Mouse (Mus musculus) intestine, postnatal 0 days (tissue): ENCODE measurements around the gene Gstm4. TPM values are rescaled to one million over a fixed set of nuclear protein-coding genes. Genes with fewer than 3 reads are reported as not detected.
A peak's percentile ranks its signal among the peaks of the same experiment; 100 is the strongest.

Experiments used
- ATAC-seq: fragments of 200-750 bp; cut with Nextera tagmentation; 2 replicates; pipeline ENCODE4 v1.8.0; 2017; ENCODE audit warnings: mild to moderate bottlenecking, moderate TSS enrichment, moderate library complexity
- H3K27ac ChIP-seq: fragments of 300-500 bp; sonication (generic); 2 replicates; pipeline ENCODE4 v1.5.1; 2014; ENCODE audit warnings: mild to moderate bottlenecking, low read depth, low read length, moderate library complexity
- H3K27me3 ChIP-seq: fragments of 300-500 bp; sonication (generic); replicated peaks from 2 replicates; pipeline ENCODE4 v1.6.1; 2014; ENCODE audit warnings: low read length, mixed read lengths; ENCODE audit not compliant: control insufficient read depth, insufficient read depth
- H3K36me3 ChIP-seq: fragments of 300-500 bp; sonication (generic); 2 replicates; pipeline ENCODE4 v1.6.1; 2014; ENCODE audit warnings: mild to moderate bottlenecking, moderate library complexity; ENCODE audit not compliant: control insufficient read depth, insufficient read depth
- H3K4me1 ChIP-seq: fragments of 300-500 bp; sonication (generic); replicated peaks from 2 replicates; pipeline ENCODE4 v1.6.1; 2014; ENCODE audit warnings: antibody characterized with exemption, low read length, mixed read lengths; ENCODE audit not compliant: control insufficient read depth, insufficient read depth
- H3K4me2 ChIP-seq: fragments of 300-500 bp; sonication (generic); replicated peaks from 2 replicates; pipeline ENCODE4 v1.6.1; 2014; ENCODE audit warnings: low read depth, mild to moderate bottlenecking, moderate library complexity
- H3K4me3 ChIP-seq: fragments of 300-500 bp; sonication (generic); 2 replicates; pipeline ENCODE4 v1.5.1; 2014; ENCODE audit warnings: low read depth, low read length
- H3K9ac ChIP-seq: fragments of 300-500 bp; sonication (generic); 2 replicates; pipeline ENCODE4 v1.6.1; 2014; ENCODE audit warnings: mild to moderate bottlenecking, low read depth, low read length
- H3K9me3 ChIP-seq: fragments of 300-500 bp; sonication (generic); 2 replicates; pipeline ENCODE4 v1.6.1; 2016; ENCODE audit warnings: mixed run types; ENCODE audit not compliant: control insufficient read depth
- CTCF ChIP-seq: sonication (generic); IDR thresholded peaks from 2 replicates; pipeline ENCODE4 v1.5.1; 2016; ENCODE audit warnings: low read depth, mild to moderate bottlenecking, control low read depth, antibody characterized with exemption, moderate library complexity
- WGBS: fragments of 180-500 bp; shearing (Covaris S2); extraction: QIAGEN DNeasy Blood & Tissue Kit; methylation state at CpG from one replicate; pipeline ENCODE4 v1.1.7; 2014; 5-methylcytosine and 5-hydroxymethylcytosine counted together
- polyA plus RNA-seq: library from polyadenylated mRNA; unstranded; fragments of >200 nt; fragmentation: Nextera tagmentation; extraction: Ambion mirVana; gene quantifications from 2 replicates; pipeline ENCODE4 v1.2.1, GENCODE M21; 2015

Gene Gstm4
- polyA plus RNA-seq, 1 experiment from 2014 or later = 30.5 TPM

- no peak overlapping the region for H3K9ac ChIP-seq
- no peak overlapping the region for H3K4me2 ChIP-seq
- no peaks in the 10 kb centered on the region for H3K27me3 ChIP-seq
- ATAC-seq = no peak
- TF ChIP-seq CTCF = no peak
- H3K9me3 ChIP-seq = no peaks in the 10 kb centered on the region
- WGBS = 47% methylated on average over 2 of the region's 2 CpGs
- no peak overlapping the region for H3K4me3 ChIP-seq
- no peak overlapping the region for H3K27ac ChIP-seq
- no peaks in the 10 kb centered on the region for H3K36me3 ChIP-seq
- peaks cover 4% of the 10 kb centered on the region; the same call in 1 of the 2 replicates for H3K4me1 ChIP-seq
Observed at GRCm38 (mm10) chr3:108089916-108090315, 45.2 kb upstream of the Gstm4 start.

GRCm38 (mm10) chr3:108088842-108089380, 44.2 kb upstream of the Gstm4 start:
- no peak for TF ChIP-seq CTCF
- H3K4me3 ChIP-seq = no peak overlapping the region
- H3K4me2 ChIP-seq = no peak overlapping the region
- peaks cover 10% of the 10 kb centered on the region for H3K4me1 ChIP-seq
- no peaks in the 10 kb centered on the region for H3K27me3 ChIP-seq
- no peak overlapping the region for H3K9ac ChIP-seq
- H3K36me3 ChIP-seq = no peaks in the 10 kb centered on the region
- H3K27ac ChIP-seq = no peak overlapping the region
- H3K9me3 ChIP-seq = no peaks in the 10 kb centered on the region
- 35% methylated on average over 5 of the region's 5 CpGs for WGBS
- ATAC-seq = no peak

GRCm38 (mm10) chr3:108087329-108087728, 42.6 kb upstream of the Gstm4 start:
- H3K4me3 ChIP-seq = no peak overlapping the region
- H3K4me1 ChIP-seq = peaks cover 10% of the 10 kb centered on the region
- H3K27ac ChIP-seq = no peak overlapping the region
- no peak for ATAC-seq
- TF ChIP-seq CTCF = no peak
- H3K36me3 ChIP-seq = no peaks in the 10 kb centered on the region
- 73% methylated on average over 3 of the region's 3 CpGs for WGBS
- no peak overlapping the region for H3K4me2 ChIP-seq
- H3K9ac ChIP-seq = no peak overlapping the region
- H3K9me3 ChIP-seq = no peaks in the 10 kb centered on the region
- H3K27me3 ChIP-seq = no peaks in the 10 kb centered on the region

GRCm38 (mm10) chr3:108086470-108086979, 41.8 kb upstream of the Gstm4 start, which contains the start of gene Ampd2:
TSS of gene Ampd2 (minus strand) at chr3:108086651.
- H3K9me3 ChIP-seq = no peaks in the 10 kb centered on the region
- no peaks in the 10 kb centered on the region for H3K36me3 ChIP-seq
- peak within 1 kb of the TSS; percentile 91 for H3K27ac ChIP-seq
- peak within 1 kb of the TSS; percentile 97 for H3K4me2 ChIP-seq
- no peak for TF ChIP-seq CTCF
- ATAC-seq = peak; percentile 55
- under 1% methylated on average over 29 of the region's 29 CpGs for WGBS
- peaks cover 10% of the 10 kb centered on the region for H3K4me1 ChIP-seq
- H3K9ac ChIP-seq = peak within 1 kb of the TSS; percentile 77
- peak within 1 kb of the TSS; percentile 75 for H3K4me3 ChIP-seq
- no peaks in the 10 kb centered on the region for H3K27me3 ChIP-seq

GRCm38 (mm10) chr3:108085721-108086469, 41.2 kb upstream of the Gstm4 start:
- H3K9me3 ChIP-seq = no peaks in the 10 kb centered on the region
- H3K4me2 ChIP-seq = peak overlapping the region; percentile 97
- under 1% methylated on average over 30 of the region's 31 CpGs for WGBS
- peak; percentile 70 for ATAC-seq
- peaks cover 10% of the 10 kb centered on the region for H3K4me1 ChIP-seq
- H3K27me3 ChIP-seq = no peaks in the 10 kb centered on the region
- H3K9ac ChIP-seq = peak overlapping the region; percentile 77
- peak overlapping the region; percentile 75 for H3K4me3 ChIP-seq
- H3K36me3 ChIP-seq = no peaks in the 10 kb centered on the region
- H3K27ac ChIP-seq = peak overlapping the region; percentile 91
- TF ChIP-seq CTCF = no peak

- Histone ChIP-seq H3K9ac (peak overlapping the region; percentile 77), H3K4me3 (peak overlapping the region; percentile 75), H3K4me2 (peak overlapping the region; percentile 97), H3K27me3 (no peaks in the 10 kb centered on the region), H3K9me3 (no peaks in the 10 kb centered on the region), H3K27ac (peak overlapping the region; percentile 91), H3K36me3 (peaks cover 5% of the 10 kb centered on the region; the same call in 1 of the 2 replicates), H3K4me1 (peaks cover 10% of the 10 kb centered on the region)
- TF ChIP-seq CTCF = peak; percentile 54
- ATAC-seq = peak; percentile 80
- under 1% methylated on average over 14 of the region's 14 CpGs for WGBS
Observed at GRCm38 (mm10) chr3:108085281-108085720, 40.6 kb upstream of the Gstm4 start.
